Mouse (Mus musculus) ES-Bruce4 (cell line): ENCODE data around the gene Nfasc. TPM values are rescaled to one million over a fixed set of nuclear protein-coding genes. Genes with fewer than 3 reads are reported as not detected.

ENCODE experiments used
- H3K27ac ChIP-seq: 2 replicates; pipeline ENCODE4 v1.5.1; 2012; ENCODE audit warnings: low read length, inconsistent platforms; ENCODE audit not compliant: insufficient read depth
- H3K27me3 ChIP-seq: 2 replicates; pipeline ENCODE4 v1.6.1; 2012; ENCODE audit warnings: mild to moderate bottlenecking, low read length, inconsistent platforms; ENCODE audit not compliant: control insufficient read depth, poor library complexity, insufficient read depth, severe bottlenecking
- H3K36me3 ChIP-seq: 2 replicates; pipeline ENCODE4 v1.6.1; 2012; ENCODE audit warnings: inconsistent platforms, mild to moderate bottlenecking, low read length, moderate library complexity; ENCODE audit not compliant: control insufficient read depth, poor library complexity, insufficient read depth, severe bottlenecking
- H3K4me1 ChIP-seq: one replicate; pipeline ENCODE4 v1.8.1; 2011; ENCODE audit warnings: low read length; ENCODE audit not compliant: control insufficient read depth, insufficient read depth
- H3K4me3 ChIP-seq: 2 replicates; pipeline ENCODE4 v1.5.1; 2011; ENCODE audit warnings: low read depth, mild to moderate bottlenecking, low read length
- H3K9ac ChIP-seq: 2 replicates; pipeline ENCODE4 v1.6.1; 2012; ENCODE audit warnings: low read depth, mild to moderate bottlenecking, inconsistent platforms; ENCODE audit not compliant: poor library complexity, severe bottlenecking
- H3K9me3 ChIP-seq: replicated peaks from 2 replicates; pipeline ENCODE4 v1.6.1; 2012; ENCODE audit warnings: mild to moderate bottlenecking, low read length, inconsistent platforms; ENCODE audit not compliant: control insufficient read depth, poor library complexity, insufficient read depth, severe bottlenecking
- CTCF ChIP-seq: IDR thresholded peaks from one replicate; pipeline ENCODE4 v1.8.1; 2011; ENCODE audit warnings: low read depth, low read length
- EP300 ChIP-seq: IDR thresholded peaks from 2 replicates; pipeline ENCODE4 v1.6.1; 2011; ENCODE audit warnings: low read depth, low read length; ENCODE audit not compliant: insufficient read depth
- POLR2A ChIP-seq: IDR thresholded peaks from one replicate; pipeline ENCODE4 v1.8.1; 2011; ENCODE audit warnings: low read length; ENCODE audit not compliant: insufficient read depth
- polyA plus RNA-seq: library from polyadenylated mRNA; stranded (reverse); fragments of >200 nt; gene quantifications from 2 replicates; pipeline ENCODE4 v1.2.4, GENCODE M21; 2011; ENCODE audit warnings: low read depth; ENCODE audit not compliant: missing spikeins, insufficient read depth, insufficient read length

Nfasc gene
- polyA plus RNA-seq, 1 experiment: 11.0 TPM

GRCm38 (mm10) chr1:132582998-132583604 lies 158.5 kb downstream of the Nfasc start:
- Histone ChIP-seq H3K36me3 (no peaks in the 10 kb centered on the region), H3K9ac (no peak overlapping the region), H3K4me3 (no peak overlapping the region), H3K9me3 (no peaks in the 10 kb centered on the region), H3K27ac (no peak overlapping the region), H3K27me3 (no peaks in the 10 kb centered on the region), H3K4me1 (no peaks in the 10 kb centered on the region)
- TF ChIP-seq POLR2A: no peak
- no peak for TF ChIP-seq CTCF
- no peak for TF ChIP-seq EP300

DNA sequence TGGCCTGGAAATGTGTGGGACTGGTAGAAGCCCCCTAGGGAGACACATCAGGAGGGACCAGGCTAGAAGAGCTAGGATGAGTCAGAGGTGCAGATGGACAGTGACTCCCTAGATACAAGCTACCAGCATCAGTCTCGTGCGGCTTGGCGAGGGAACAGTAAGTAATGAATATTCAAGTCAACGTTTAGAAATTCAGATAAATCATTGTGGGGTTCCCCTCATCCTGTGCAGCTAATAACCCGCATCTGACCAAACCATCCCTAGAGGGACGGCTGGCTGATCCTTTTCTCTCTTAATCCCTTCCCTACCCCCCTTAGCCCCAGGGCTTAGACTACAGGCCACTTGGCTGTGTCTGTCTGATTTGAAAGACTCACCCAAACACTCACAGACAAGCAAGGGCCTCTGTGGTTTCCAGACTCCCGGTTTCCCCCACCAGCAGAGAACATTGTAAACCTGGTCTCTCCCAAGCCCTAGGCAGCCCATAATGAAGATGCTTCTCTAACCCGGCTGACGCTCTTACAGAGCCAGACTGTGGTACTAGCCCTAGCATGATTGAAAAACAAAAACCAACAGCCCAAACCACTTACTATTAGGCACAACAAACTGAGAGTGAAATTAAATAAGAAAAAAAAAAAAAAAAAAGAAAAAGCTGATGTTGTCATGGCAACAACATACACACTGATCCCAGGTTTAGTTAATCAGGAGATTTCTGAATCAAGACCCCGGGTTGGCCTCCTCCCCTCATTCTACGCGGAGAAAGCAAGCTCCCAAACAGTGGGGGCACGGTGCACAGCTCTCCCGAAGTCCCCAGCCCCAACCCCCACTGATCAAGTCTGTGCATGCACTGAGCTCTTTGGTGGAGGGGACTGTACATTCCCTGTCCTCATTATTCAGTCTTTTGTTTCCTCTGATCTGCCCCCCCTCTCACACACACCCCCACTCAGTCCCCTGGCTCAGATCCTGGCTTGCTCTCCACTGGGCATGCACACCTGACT lies 159.5 kb downstream of the Nfasc start:
- Histone ChIP-seq H3K9me3 (no peaks in the 10 kb centered on the region), H3K27me3 (no peaks in the 10 kb centered on the region), H3K4me3 (no peak overlapping the region), H3K36me3 (no peaks in the 10 kb centered on the region), H3K4me1 (no peaks in the 10 kb centered on the region), H3K27ac (no peak overlapping the region), H3K9ac (no peak overlapping the region)
- TF ChIP-seq CTCF (no peak), POLR2A (no peak), EP300 (no peak)

DNA sequence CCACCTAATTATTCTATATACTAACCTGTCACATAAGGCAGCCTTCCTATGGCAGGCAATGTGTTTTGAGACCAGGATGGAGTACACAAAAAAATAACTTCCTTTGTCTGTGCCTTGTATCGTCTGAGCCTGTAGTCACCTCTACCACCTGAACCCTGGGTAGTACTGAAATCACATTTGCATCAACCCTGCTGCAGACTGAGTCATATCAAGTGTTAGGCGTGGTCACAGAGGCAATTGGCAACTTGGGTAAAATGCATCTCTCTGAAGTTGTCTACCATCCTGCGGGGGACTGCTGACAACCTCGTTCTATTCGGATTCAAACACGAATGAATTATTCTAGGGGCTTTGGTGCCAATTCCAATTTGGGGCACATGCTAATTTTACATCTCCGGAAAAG lies 161.5 kb downstream of the Nfasc start:
- TF ChIP-seq EP300 (no peak), CTCF (no peak), POLR2A (no peak)
- Histone ChIP-seq H3K4me1 (no peaks in the 10 kb centered on the region), H3K27me3 (no peaks in the 10 kb centered on the region), H3K9me3 (no peaks in the 10 kb centered on the region), H3K4me3 (no peak overlapping the region), H3K9ac (no peak overlapping the region), H3K27ac (no peak overlapping the region), H3K36me3 (no peaks in the 10 kb centered on the region)

- Histone ChIP-seq H3K4me1 (no peaks in the 10 kb centered on the region), H3K9me3 (no peaks in the 10 kb centered on the region), H3K4me3 (no peak overlapping the region), H3K27me3 (no peaks in the 10 kb centered on the region), H3K9ac (no peak overlapping the region), H3K36me3 (no peaks in the 10 kb centered on the region), H3K27ac (no peak overlapping the region)
- TF ChIP-seq CTCF (no peak), POLR2A (no peak), EP300 (no peak)
Measured at GRCm38 (mm10) chr1:132576845-132577244, 164.8 kb downstream of the Nfasc start.

- Histone ChIP-seq H3K9ac (no peak overlapping the region), H3K36me3 (no peaks in the 10 kb centered on the region), H3K4me3 (no peak overlapping the region), H3K9me3 (no peaks in the 10 kb centered on the region), H3K27me3 (no peaks in the 10 kb centered on the region), H3K27ac (no peak overlapping the region), H3K4me1 (no peaks in the 10 kb centered on the region)
- TF ChIP-seq POLR2A (no peak), CTCF (no peak), EP300 (no peak)
Measured at GRCm38 (mm10) chr1:132572851-132573250, 168.7 kb downstream of the Nfasc start.

- TF ChIP-seq CTCF (no peak), POLR2A (no peak), EP300 (no peak)
- no peaks in the 10 kb centered on the region for H3K9me3 ChIP-seq
- H3K36me3 ChIP-seq: no peaks in the 10 kb centered on the region
Measured at GRCm38 (mm10) chr1:132571613-132572012, 170.0 kb downstream of the Nfasc start.

More at GRCm38 (mm10) chr1:132571613-132572012, 170.0 kb downstream of the Nfasc start:
- no peaks in the 10 kb centered on the region for H3K27me3 ChIP-seq
- H3K27ac ChIP-seq: no peak overlapping the region
- H3K9ac ChIP-seq: no peak overlapping the region
- no peak overlapping the region for H3K4me3 ChIP-seq
- no peaks in the 10 kb centered on the region for H3K4me1 ChIP-seq
